Mouse (Mus musculus) megakaryocyte-erythroid progenitor cell, adult 5 weeks (primary cell): ENCODE results near the gene Vmn1r14. TPM values are rescaled to one million over a fixed set of nuclear protein-coding genes. Genes with fewer than 3 reads are reported as not detected.

Experiments
- polyA plus RNA-seq: library from polyadenylated mRNA; stranded (reverse); fragments of >175 nt; gene quantifications from 2 replicates; pipeline ENCODE4 v1.2.3, GENCODE M21; 2012

Gene Vmn1r14
- 0.01 TPM in 1 of 2 replicates, not detected in the other for polyA plus RNA-seq

GRCm38 (mm10) chr6:57231386-57231785 lies at the start of gene Vmn1r14:
Gene Vmn1r14 (plus strand): TSS chr6:57231686.

GRCm38 (mm10) chr6:57202990-57203389 lies 28.5 kb upstream of the Vmn1r14 start, which contains the start of gene Vmn1r13:
Gene Vmn1r13 (plus strand): TSS chr6:57203290.

GRCm38 (mm10) chr6:57257652-57258051 lies 26.2 kb downstream of the Vmn1r14 start, which contains the start of gene Vmn1r15:
Gene Vmn1r15 (plus strand): TSS chr6:57257952.

Other genes starting within 250 kb of the Vmn1r14 start
- gene Vmn1r6, start 234.4 kb upstream of the Vmn1r14 start, polyA plus RNA-seq: not detected in 2 replicates
- gene Vmn1r7, start 206.4 kb upstream of the Vmn1r14 start, polyA plus RNA-seq: not detected in 2 replicates
- gene Vmn1r8, start 199.4 kb upstream of the Vmn1r14 start, polyA plus RNA-seq: not detected in 2 replicates
- gene Vmn1r9, start 164.9 kb upstream of the Vmn1r14 start, polyA plus RNA-seq: not detected in 2 replicates
- gene Vmn1r10, start 122.2 kb upstream of the Vmn1r14 start, polyA plus RNA-seq: not detected in 2 replicates
- not detected in 2 replicates for gene Vmn1r11, start 98.2 kb upstream of the Vmn1r14 start, polyA plus RNA-seq
- not detected in 2 replicates for gene Vmn1r12, start 74.8 kb upstream of the Vmn1r14 start, polyA plus RNA-seq
- not detected in 2 replicates for gene Vmn1r13, start 28.4 kb upstream of the Vmn1r14 start, polyA plus RNA-seq
- gene Vmn1r15, start 26.3 kb downstream of the Vmn1r14 start, polyA plus RNA-seq: not detected in 2 replicates
- gene Vmn1r16, start 97.8 kb downstream of the Vmn1r14 start, polyA plus RNA-seq: not detected in 2 replicates
- gene Vmn1r17, start 132.0 kb downstream of the Vmn1r14 start, polyA plus RNA-seq: not detected in 2 replicates
- not detected in 2 replicates for gene Vmn1r18, start 164.1 kb downstream of the Vmn1r14 start, polyA plus RNA-seq
- not detected in 2 replicates for gene Vmn1r19, start 172.1 kb downstream of the Vmn1r14 start, polyA plus RNA-seq
- gene Vmn1r20, start 197.2 kb downstream of the Vmn1r14 start, polyA plus RNA-seq: not detected in 2 replicates